ENCODE assay signal across 9 mouse cellular contexts in the genomic region with DNA sequence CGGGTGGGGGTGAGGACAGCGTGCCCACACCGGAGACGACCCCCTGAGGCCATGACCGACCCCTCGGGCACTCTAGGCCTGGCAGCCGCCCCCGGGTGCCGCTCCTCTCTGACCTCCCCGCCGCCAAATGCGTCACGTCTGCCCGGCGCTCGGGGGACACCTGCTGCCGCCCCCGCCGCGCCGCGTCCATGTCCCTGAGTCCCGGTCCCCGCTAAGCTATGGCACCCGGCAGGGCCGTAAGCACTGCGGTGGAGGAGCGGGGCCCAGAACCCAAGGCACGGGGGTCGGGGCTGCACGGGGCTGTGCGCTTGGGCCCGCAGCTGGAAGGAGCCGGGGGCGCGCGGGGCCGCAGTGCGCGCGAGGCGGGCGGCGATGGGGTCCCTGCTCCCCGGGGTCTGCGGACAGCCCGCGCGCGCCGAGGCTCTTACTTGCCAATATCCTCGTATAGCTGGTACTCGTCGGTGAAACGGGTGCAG. TPM values are rescaled to one million over a fixed set of nuclear protein-coding genes. Genes with fewer than 3 reads are reported as not detected.
DNase-seq lines count a peak whose midpoint lies in the region; ATAC-seq and TF ChIP-seq lines count a peak whose summit lies in the region.
"Had no signal": no experiment of that assay in that cellular context is flagged by ENCODE, and none has a peak within 500 bp of the region (broad histone marks: within the 10 kb centered on the region; RNA-seq: fewer than 3 reads in every experiment).

No protein-coding gene starts in this region.

- H3K36me3 ChIP-seq in testis, adult 2 months (ENCODE audit: control insufficient read depth, insufficient read depth, low read length), result no peaks in the 10 kb centered on the region
- H3K36me3 ChIP-seq in hindbrain, embryonic 15.5 days, result no peaks in the 10 kb centered on the region
- no peaks in the 10 kb centered on the region for H3K36me3 ChIP-seq in midbrain, postnatal 0 days (ENCODE audit: insufficient read depth, low read length)

- peak overlapping the region; percentile 67 for H3K4me2 ChIP-seq in hindbrain, embryonic 15.5 days
- H3K4me2 ChIP-seq in midbrain, postnatal 0 days (ENCODE audit: low read depth, low read length, poor library complexity, severe bottlenecking), result peak overlapping the region; percentile 74

- ATAC-seq in hindbrain, embryonic 15.5 days (ENCODE audit: low FRiP score, low read depth), result peak; percentile 46
- ATAC-seq in midbrain, postnatal 0 days (ENCODE audit: low FRiP score), result peak; percentile 28

- peak overlapping the region; percentile 86 for H3K9ac ChIP-seq in hindbrain, embryonic 15.5 days
- peak overlapping the region; percentile 93 for H3K9ac ChIP-seq in midbrain, postnatal 0 days (replicated peaks; ENCODE audit: low read length, poor library complexity, severe bottlenecking)

- no peaks in the 10 kb centered on the region for H3K9me3 ChIP-seq in hindbrain, embryonic 15.5 days
- no peaks in the 10 kb centered on the region for H3K9me3 ChIP-seq in midbrain, postnatal 0 days (ENCODE audit: low read length)

- peak overlapping the region; percentile 83 for H3K4me3 ChIP-seq in testis, adult 2 months (ENCODE audit: control insufficient read depth, low read depth, low read length)
- peak overlapping the region; percentile 88 for H3K4me3 ChIP-seq in hindbrain, embryonic 15.5 days
- H3K4me3 ChIP-seq in midbrain, postnatal 0 days (ENCODE audit: low read depth, low read length), result peak overlapping the region; percentile 90
- H3K4me3 ChIP-seq: erythroblast, embryonic 14.5 days had no signal

- intact Hi-C loops in heart, postnatal 36 days (cut with DNase I), result no loop called here

- no peaks in the 10 kb centered on the region for H3K27me3 ChIP-seq in testis, adult 2 months (ENCODE audit: control insufficient read depth, insufficient read depth, low read length)
- peaks cover 12% of the 10 kb centered on the region for H3K27me3 ChIP-seq in hindbrain, embryonic 15.5 days
- H3K27me3 ChIP-seq in midbrain, postnatal 0 days (ENCODE audit: insufficient read depth, low read length), result no peaks in the 10 kb centered on the region

- 1% methylated on average over 40 of the region's 55 CpGs for WGBS in hindbrain, embryonic 15.5 days
- WGBS in midbrain, postnatal 0 days, result 2% methylated on average over 46 of the region's 55 CpGs

- TF ChIP-seq POLR2A in testis, adult 2 months (IDR thresholded peaks at IDR 0.05; ENCODE audit: control insufficient read depth, low read depth, low read length), result no peak

- no peak overlapping the region for H3K27ac ChIP-seq in testis, adult 2 months (ENCODE audit: control insufficient read depth, insufficient read depth, low read depth, low read length)
- peak overlapping the region; percentile 95 for H3K27ac ChIP-seq in hindbrain, embryonic 15.5 days (replicated peaks)
- H3K27ac ChIP-seq in midbrain, postnatal 0 days (ENCODE audit: low read depth, low read length), result peak overlapping the region; percentile 93

- peak; percentile 73 for DNase-seq in heart, adult 11 months
- no peak for DNase-seq in heart, postnatal 36 days
- no peak for DNase-seq in testis, postnatal 10 days (ENCODE audit: low spot score)
- DNase-seq in midbrain, postnatal 0 days (ENCODE audit: low spot score), result no peak
- DNase-seq in B cell, adult 2 months, result no peak
- DNase-seq in kidney, postnatal 36 days, result no peak

- peaks cover 21% of the 10 kb centered on the region for H3K4me1 ChIP-seq in testis, adult 2 months (ENCODE audit: control insufficient read depth, insufficient read depth, low read length)
- H3K4me1 ChIP-seq in hindbrain, embryonic 15.5 days (replicated peaks), result peaks cover 49% of the 10 kb centered on the region
- peaks cover 24% of the 10 kb centered on the region; the same call in 1 of the 2 replicates for H3K4me1 ChIP-seq in midbrain, postnatal 0 days (ENCODE audit: insufficient read depth, low read length)

- no peak for TF ChIP-seq CTCF in testis, adult 2 months (IDR thresholded peaks at IDR 0.05; ENCODE audit: control insufficient read depth, insufficient read depth, insufficient replicate concordance, low read depth, low read length)
- TF ChIP-seq CTCF in midbrain, postnatal 0 days (IDR thresholded peaks at IDR 0.05), result no peak

RNA-seq across cellular contexts. Expression of a gene that starts 1.1 kb away (rescaled TPM):
- total RNA-seq in heart, postnatal 36 days (2021), result 1 to 10 TPM; 6.0 to 8.1 TPM
- 3.4 and 3.5 TPM in 2 replicates for polyA plus RNA-seq in testis, adult 2 months (2012; rRNA removed)
- 125 and 145 TPM in 2 replicates for polyA plus RNA-seq in hindbrain, embryonic 15.5 days (2015; fragmentation: Nextera tagmentation; extraction: Ambion mirVana)
- total RNA-seq in midbrain, postnatal 0 days (2014; rRNA removed), result 195 and 225 TPM in 2 replicates
- polyA plus RNA-seq in midbrain, postnatal 0 days (2015; fragmentation: Nextera tagmentation; extraction: Ambion mirVana), result 199 and 208 TPM in 2 replicates
- polyA plus RNA-seq: erythroblast, embryonic 14.5 days had no signal

Comparison
In these comparisons a context has a peak if more than half of its experiments do, and no peak if none do; other contexts are left out.
1. RNA of a gene that starts 1.1 kb away (polyA plus RNA-seq): 199 to 208 TPM in midbrain, postnatal 0 days and 125 to 145 TPM in hindbrain, embryonic 15.5 days; 3.4 to 3.5 TPM in testis, adult 2 months; every median in the first group is over 10 times any median in the second.
2. Peak in every context shown above with its lines, with median percentiles within 50 percentile points of each other: H3K4me3 ChIP-seq.